Mouse (Mus musculus) midbrain, embryonic 13.5 days (tissue): Measurements from ENCODE around the gene Selp. TPM values are rescaled to one million over a fixed set of nuclear protein-coding genes. Genes with fewer than 3 reads are reported as not detected.

Experiments
- ATAC-seq: fragments of 200-750 bp; cut with Nextera tagmentation; 2 replicates; pipeline ENCODE4 v1.8.0; 2017; ENCODE audit warnings: mild to moderate bottlenecking, moderate TSS enrichment, moderate library complexity
- H3K27ac ChIP-seq: fragments of 300-500 bp; sonication (generic); 2 replicates; pipeline ENCODE4 v1.5.1; 2015; ENCODE audit warnings: inconsistent platforms, mild to moderate bottlenecking, moderate library complexity
- H3K27me3 ChIP-seq: fragments of 300-500 bp; sonication (generic); 2 replicates; pipeline ENCODE4 v1.6.1; 2015; ENCODE audit warnings: mild to moderate bottlenecking, inconsistent platforms
- H3K36me3 ChIP-seq: fragments of 300-500 bp; sonication (generic); 2 replicates; pipeline ENCODE4 v1.6.1; 2015; ENCODE audit warnings: mild to moderate bottlenecking, inconsistent platforms
- H3K4me1 ChIP-seq: fragments of 300-500 bp; sonication (generic); replicated peaks from 2 replicates; pipeline ENCODE4 v1.6.1; 2015; ENCODE audit warnings: inconsistent platforms
- H3K4me2 ChIP-seq: fragments of 300-500 bp; sonication (generic); replicated peaks from 2 replicates; pipeline ENCODE4 v1.6.1; 2015; ENCODE audit warnings: moderate library complexity, mild to moderate bottlenecking, inconsistent platforms
- H3K4me3 ChIP-seq: fragments of 300-500 bp; sonication (generic); replicated peaks from 2 replicates; pipeline ENCODE4 v1.5.1; 2015; ENCODE audit warnings: mild to moderate bottlenecking, inconsistent platforms
- H3K9ac ChIP-seq: fragments of 300-500 bp; sonication (generic); replicated peaks from 2 replicates; pipeline ENCODE4 v1.6.1; 2015; ENCODE audit warnings: mild to moderate bottlenecking, inconsistent platforms
- H3K9me3 ChIP-seq: fragments of 300-500 bp; sonication (generic); 2 replicates; pipeline ENCODE4 v1.6.1; 2016; ENCODE audit warnings: mild to moderate bottlenecking, inconsistent platforms
- WGBS: fragments of 180-500 bp; shearing (Covaris S2); methylation state at CpG from one replicate; pipeline ENCODE4 v1.1.7; 2015; 5-methylcytosine and 5-hydroxymethylcytosine counted together
- polyA plus RNA-seq: library from polyadenylated mRNA; unstranded; fragments of >200 nt; fragmentation: Nextera tagmentation; extraction: Ambion mirVana; gene quantifications from 2 replicates; pipeline ENCODE4 v1.2.1, GENCODE M21; 2015

The Selp gene
- polyA plus RNA-seq, 1 experiment from 2014 or later = 0.04 TPM

GRCm38 (mm10) chr1:164083046-164083445, 32.0 kb upstream of the Selp start:
- no peak for ATAC-seq
- Histone ChIP-seq H3K9ac (no peak overlapping the region), H3K4me1 (no peaks in the 10 kb centered on the region), H3K9me3 (no peaks in the 10 kb centered on the region), H3K4me3 (no peak overlapping the region), H3K27me3 (no peaks in the 10 kb centered on the region), H3K4me2 (no peak overlapping the region), H3K27ac (no peak overlapping the region), H3K36me3 (no peaks in the 10 kb centered on the region)
- 93% methylated on average over 4 of the region's 4 CpGs for WGBS

GRCm38 (mm10) chr1:164086797-164087196, 28.3 kb upstream of the Selp start:
- no peaks in the 10 kb centered on the region for H3K27me3 ChIP-seq
- no peak overlapping the region for H3K4me2 ChIP-seq
- H3K9me3 ChIP-seq = no peaks in the 10 kb centered on the region
- 89% methylated on average over 3 of the region's 3 CpGs for WGBS
- H3K4me3 ChIP-seq = no peak overlapping the region
- ATAC-seq = no peak
- no peak overlapping the region for H3K27ac ChIP-seq
- H3K4me1 ChIP-seq = no peaks in the 10 kb centered on the region
- H3K9ac ChIP-seq = no peak overlapping the region
- H3K36me3 ChIP-seq = no peaks in the 10 kb centered on the region

- Histone ChIP-seq H3K4me1 (no peaks in the 10 kb centered on the region), H3K27ac (no peak overlapping the region)
- ATAC-seq = no peak
These were observed 27.2 kb upstream of the Selp start for GRCm38 (mm10) chr1:164087872-164088271.

GRCm38 (mm10) chr1:164096780-164097179, 18.3 kb upstream of the Selp start:
- ATAC-seq = no peak
- Histone ChIP-seq H3K4me2 (no peak overlapping the region), H3K4me1 (no peaks in the 10 kb centered on the region), H3K9me3 (no peaks in the 10 kb centered on the region), H3K36me3 (no peaks in the 10 kb centered on the region), H3K27ac (no peak overlapping the region), H3K27me3 (no peaks in the 10 kb centered on the region), H3K9ac (no peak overlapping the region), H3K4me3 (no peak overlapping the region)
- WGBS = 78% methylated on average over 6 of the region's 6 CpGs

More at GRCm38 (mm10) chr1:164087872-164088271, 27.2 kb upstream of the Selp start:
- WGBS = 96% methylated on average over 5 of the region's 5 CpGs
- no peak overlapping the region for H3K9ac ChIP-seq
- no peak overlapping the region for H3K4me2 ChIP-seq
- no peaks in the 10 kb centered on the region for H3K36me3 ChIP-seq
- no peaks in the 10 kb centered on the region for H3K27me3 ChIP-seq
- no peaks in the 10 kb centered on the region for H3K9me3 ChIP-seq
- H3K4me3 ChIP-seq = no peak overlapping the region

GRCm38 (mm10) chr1:164097911-164098310, 17.2 kb upstream of the Selp start:
- Histone ChIP-seq H3K27ac (no peak overlapping the region), H3K4me1 (no peaks in the 10 kb centered on the region), H3K4me3 (no peak overlapping the region), H3K27me3 (no peaks in the 10 kb centered on the region), H3K9ac (no peak overlapping the region), H3K9me3 (no peaks in the 10 kb centered on the region), H3K4me2 (no peak overlapping the region), H3K36me3 (no peaks in the 10 kb centered on the region)
- 85% methylated on average over 2 of the region's 2 CpGs for WGBS
- no peak for ATAC-seq

GRCm38 (mm10) chr1:164098372-164098771, 16.7 kb upstream of the Selp start:
- no peaks in the 10 kb centered on the region for H3K9me3 ChIP-seq
- 65% methylated on average over 2 of the region's 2 CpGs for WGBS
- no peaks in the 10 kb centered on the region for H3K27me3 ChIP-seq
- H3K9ac ChIP-seq = no peak overlapping the region
- no peak for ATAC-seq
- H3K36me3 ChIP-seq = no peaks in the 10 kb centered on the region
- H3K27ac ChIP-seq = no peak overlapping the region
- no peak overlapping the region for H3K4me2 ChIP-seq
- no peaks in the 10 kb centered on the region for H3K4me1 ChIP-seq
- no peak overlapping the region for H3K4me3 ChIP-seq

- H3K27ac ChIP-seq = no peak overlapping the region
- no peak overlapping the region for H3K9ac ChIP-seq
- no peak overlapping the region for H3K4me2 ChIP-seq
- H3K4me3 ChIP-seq = no peak overlapping the region
- H3K27me3 ChIP-seq = no peaks in the 10 kb centered on the region
- no peaks in the 10 kb centered on the region for H3K4me1 ChIP-seq
- ATAC-seq = no peak
- whole genome bisulfite sequencing = 95% methylated on average over 2 of the region's 2 CpGs
- no peaks in the 10 kb centered on the region for H3K9me3 ChIP-seq
- no peaks in the 10 kb centered on the region for H3K36me3 ChIP-seq
These were observed 5.3 kb upstream of the Selp start for GRCm38 (mm10) chr1:164109763-164110162.

- Histone ChIP-seq H3K36me3 (no peaks in the 10 kb centered on the region), H3K4me1 (no peaks in the 10 kb centered on the region), H3K9me3 (no peaks in the 10 kb centered on the region), H3K27ac (no peak overlapping the region), H3K4me2 (no peak overlapping the region), H3K9ac (no peak overlapping the region), H3K4me3 (no peak overlapping the region), H3K27me3 (no peaks in the 10 kb centered on the region)
- 91% methylated on average over 9 of the region's 9 CpGs for WGBS
- no peak for ATAC-seq
These were observed 4.3 kb upstream of the Selp start for GRCm38 (mm10) chr1:164110591-164111329.

GRCm38 (mm10) chr1:164114280-164114679, 784 bp upstream of the Selp start:
- no peaks in the 10 kb centered on the region for H3K36me3 ChIP-seq
- no peak overlapping the region for H3K4me3 ChIP-seq
- H3K27ac ChIP-seq = no peak overlapping the region
- 90% methylated on average over 5 of the region's 5 CpGs for WGBS
- H3K9me3 ChIP-seq = no peaks in the 10 kb centered on the region
- H3K4me1 ChIP-seq = no peaks in the 10 kb centered on the region
- no peak overlapping the region for H3K9ac ChIP-seq
- no peak for ATAC-seq
- no peaks in the 10 kb centered on the region for H3K27me3 ChIP-seq
- no peak overlapping the region for H3K4me2 ChIP-seq

- H3K36me3 ChIP-seq = no peaks in the 10 kb centered on the region
- H3K4me2 ChIP-seq = no peak overlapping the region
- 74% methylated on average over 6 of the region's 6 CpGs for WGBS
- H3K4me1 ChIP-seq = no peaks in the 10 kb centered on the region
- no peak overlapping the region for H3K9ac ChIP-seq
- ATAC-seq = no peak
- no peaks in the 10 kb centered on the region for H3K27me3 ChIP-seq
- H3K27ac ChIP-seq = no peak overlapping the region
- no peak overlapping the region for H3K4me3 ChIP-seq
- no peaks in the 10 kb centered on the region for H3K9me3 ChIP-seq
These were observed 583 bp downstream of the Selp start for GRCm38 (mm10) chr1:164115647-164116046.

GRCm38 (mm10) chr1:164117869-164118268, 2.8 kb downstream of the Selp start:
- H3K27me3 ChIP-seq = no peaks in the 10 kb centered on the region
- no peaks in the 10 kb centered on the region for H3K4me1 ChIP-seq
- ATAC-seq = no peak
- H3K4me3 ChIP-seq = no peak overlapping the region
- H3K4me2 ChIP-seq = no peak overlapping the region
- no peak overlapping the region for H3K9ac ChIP-seq
- no peak overlapping the region for H3K27ac ChIP-seq
- 94% methylated on average over 6 of the region's 6 CpGs for WGBS
- no peaks in the 10 kb centered on the region for H3K9me3 ChIP-seq
- no peaks in the 10 kb centered on the region for H3K36me3 ChIP-seq

GRCm38 (mm10) chr1:164119892-164120776, 5.1 kb downstream of the Selp start:
- no peak overlapping the region for H3K4me3 ChIP-seq
- 80% methylated on average over 3 of the region's 3 CpGs for WGBS
- H3K4me2 ChIP-seq = no peak overlapping the region
- ATAC-seq = no peak
- H3K27ac ChIP-seq = no peak overlapping the region
- no peaks in the 10 kb centered on the region for H3K4me1 ChIP-seq
- no peaks in the 10 kb centered on the region for H3K27me3 ChIP-seq
- H3K9me3 ChIP-seq = no peaks in the 10 kb centered on the region
- no peaks in the 10 kb centered on the region for H3K36me3 ChIP-seq
- H3K9ac ChIP-seq = no peak overlapping the region
